Mouse (Mus musculus) regulatory T cell (primary cell): ENCODE measurements around the gene Gm27021.
"Not testable (repeated sequence)": the region's sequence is repeated elsewhere in the genome, so short reads cannot be mapped to it uniquely, and the experiment has no call there.

Experiments
- in situ Hi-C: fragments of 300-600 bp; cut with MboI, MseI; formaldehyde crosslinking; loops from one replicate; pipeline ENCODE4 v1.15.1; 2025; ENCODE audit warnings: high pct_unique_total_duplicates

Gene Gm27021

DNA sequence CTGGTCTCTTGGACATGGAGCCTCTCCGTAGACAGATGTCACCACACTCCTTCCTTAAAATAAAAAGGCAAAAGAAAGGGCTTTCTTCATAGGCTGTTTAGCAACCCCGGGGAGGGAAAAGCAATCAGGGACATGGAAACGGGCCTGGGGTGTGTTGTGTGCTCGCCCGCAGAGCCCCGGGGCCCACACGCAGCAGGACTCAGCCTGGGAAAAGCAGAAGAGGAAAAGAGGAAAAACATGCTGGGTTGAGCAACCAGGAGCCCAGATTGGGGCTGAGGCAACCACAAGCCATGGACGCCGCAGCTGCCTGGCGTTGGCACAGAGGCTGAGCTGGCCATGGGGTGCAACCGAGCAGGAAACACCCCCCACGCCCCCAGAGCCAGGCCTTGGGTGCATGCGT, 18.2 kb upstream of the Gm27021 start:
- in situ Hi-C loops = no loop called here

DNA sequence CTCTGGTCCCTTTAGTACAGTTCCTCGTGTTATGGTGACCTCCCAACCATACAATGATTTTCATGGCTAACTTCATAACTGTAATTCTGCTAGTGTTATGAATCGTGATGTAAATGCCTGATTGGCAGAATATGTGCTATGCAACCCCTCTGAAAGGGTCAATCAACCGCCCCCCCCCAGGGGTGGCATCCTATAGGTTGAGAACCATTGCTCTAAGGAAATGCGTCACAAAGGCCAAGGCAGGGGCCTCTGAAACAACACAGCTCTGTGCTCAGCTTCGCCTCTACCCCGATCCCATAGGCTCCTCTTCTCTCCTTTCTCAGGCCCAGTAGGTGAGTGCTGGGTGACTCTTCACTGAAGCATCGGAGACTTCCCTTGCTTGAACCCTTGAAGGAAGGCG, 17.7 kb upstream of the Gm27021 start:
- in situ Hi-C loops = no loop called here

DNA sequence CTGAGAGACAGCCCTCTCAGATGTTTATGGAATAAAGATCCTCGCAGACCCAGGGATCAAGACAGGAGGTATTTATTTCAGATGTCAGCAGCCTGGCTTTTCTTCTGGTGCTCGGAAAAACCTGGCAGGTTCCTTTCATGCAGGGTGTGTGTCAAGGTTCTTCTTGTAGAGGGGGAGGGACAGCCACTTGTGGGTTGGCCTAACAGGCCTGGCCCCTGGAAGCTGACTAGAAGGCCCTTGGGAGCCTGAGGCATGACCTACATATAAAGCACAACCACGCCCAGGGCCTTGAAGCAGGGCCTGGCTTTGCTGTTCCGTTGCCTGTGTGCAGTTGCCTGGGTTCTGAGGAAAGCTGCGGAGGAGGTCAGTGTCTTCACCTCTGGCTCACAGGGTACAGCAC, 17.2 kb upstream of the Gm27021 start:
- in situ Hi-C loops = no loop called here

DNA sequence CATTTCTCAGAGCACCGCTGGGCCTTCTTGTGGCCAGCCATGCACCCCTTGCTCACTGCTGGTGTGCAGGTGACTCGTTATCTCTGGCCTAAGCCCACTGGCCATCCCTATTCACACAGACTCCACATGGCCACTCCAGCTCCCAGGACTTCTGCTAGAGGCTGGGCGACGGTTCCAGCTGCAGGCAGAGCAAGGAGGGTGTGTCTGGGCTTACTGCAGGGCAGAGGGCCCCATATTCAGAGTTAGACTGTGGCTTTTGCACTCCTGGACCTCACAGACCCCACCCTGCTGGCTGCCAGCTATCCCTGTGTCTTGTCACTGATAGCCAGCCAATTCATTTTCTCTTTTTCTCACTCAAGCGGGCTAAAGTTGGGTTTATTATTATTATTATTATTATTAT, 16.2 kb upstream of the Gm27021 start:
- in situ Hi-C loops = no loop called here

DNA sequence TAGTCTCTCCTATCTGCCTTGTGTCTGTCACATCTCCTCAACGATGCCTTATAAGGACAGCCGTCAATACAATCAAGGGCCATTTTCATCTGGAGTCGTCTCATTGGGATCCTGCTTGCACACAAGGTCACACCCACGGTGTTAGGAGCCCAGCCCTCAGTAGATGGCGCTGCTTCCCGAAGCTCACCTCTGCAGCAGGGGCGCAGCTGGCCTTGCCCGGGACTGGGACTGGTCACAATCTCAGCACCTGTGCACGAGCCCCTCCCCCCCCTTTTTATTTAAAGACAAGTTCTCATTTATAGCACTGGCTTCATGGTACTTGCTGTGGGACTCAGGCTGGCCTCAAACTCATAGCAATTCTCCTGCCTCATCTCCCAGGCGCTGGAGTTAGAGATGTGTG, 15.7 kb upstream of the Gm27021 start:
- in situ Hi-C loops = no loop called here

DNA sequence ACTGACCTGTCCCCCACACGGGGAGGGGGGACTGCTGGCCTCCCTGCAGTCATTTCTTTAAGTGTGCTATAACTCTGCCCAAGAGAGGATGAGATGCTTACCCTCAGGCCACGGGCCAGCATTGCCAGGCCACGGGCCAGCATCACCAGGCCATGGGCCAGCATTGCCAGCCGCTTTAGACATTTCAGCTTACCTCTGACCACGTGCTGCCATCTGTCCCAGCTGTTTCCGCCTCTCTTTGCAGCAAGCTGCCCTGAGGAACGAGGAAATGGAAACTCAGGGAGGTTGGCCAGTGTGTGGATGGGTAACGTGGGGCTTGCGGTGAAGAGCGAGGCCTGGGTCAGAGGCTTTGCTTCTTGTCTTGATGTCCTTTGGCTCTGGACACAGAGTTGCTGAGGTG, 13.2 kb upstream of the Gm27021 start:
- in situ Hi-C loops = no loop called here

DNA sequence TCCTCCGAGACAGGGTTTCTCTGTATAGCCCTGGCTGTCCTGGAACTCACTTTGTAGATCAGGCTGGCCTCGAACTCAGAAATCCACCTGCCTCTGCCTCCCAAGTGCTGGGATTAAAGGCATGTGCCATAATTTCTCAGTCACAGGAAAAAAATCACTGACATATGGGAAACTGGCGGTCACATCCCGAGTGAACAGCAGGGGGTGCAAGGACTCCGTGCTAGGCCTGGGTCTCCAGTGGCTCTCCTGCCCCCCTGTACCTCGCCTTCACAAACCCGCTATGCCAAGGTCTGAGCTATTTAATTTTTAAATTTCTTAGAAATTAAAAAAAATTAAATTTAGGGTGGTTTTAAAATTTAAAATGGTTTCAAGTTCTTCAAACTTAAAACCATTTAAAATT, 12.5 kb upstream of the Gm27021 start:
- in situ Hi-C loops = not testable (repeated sequence)

DNA sequence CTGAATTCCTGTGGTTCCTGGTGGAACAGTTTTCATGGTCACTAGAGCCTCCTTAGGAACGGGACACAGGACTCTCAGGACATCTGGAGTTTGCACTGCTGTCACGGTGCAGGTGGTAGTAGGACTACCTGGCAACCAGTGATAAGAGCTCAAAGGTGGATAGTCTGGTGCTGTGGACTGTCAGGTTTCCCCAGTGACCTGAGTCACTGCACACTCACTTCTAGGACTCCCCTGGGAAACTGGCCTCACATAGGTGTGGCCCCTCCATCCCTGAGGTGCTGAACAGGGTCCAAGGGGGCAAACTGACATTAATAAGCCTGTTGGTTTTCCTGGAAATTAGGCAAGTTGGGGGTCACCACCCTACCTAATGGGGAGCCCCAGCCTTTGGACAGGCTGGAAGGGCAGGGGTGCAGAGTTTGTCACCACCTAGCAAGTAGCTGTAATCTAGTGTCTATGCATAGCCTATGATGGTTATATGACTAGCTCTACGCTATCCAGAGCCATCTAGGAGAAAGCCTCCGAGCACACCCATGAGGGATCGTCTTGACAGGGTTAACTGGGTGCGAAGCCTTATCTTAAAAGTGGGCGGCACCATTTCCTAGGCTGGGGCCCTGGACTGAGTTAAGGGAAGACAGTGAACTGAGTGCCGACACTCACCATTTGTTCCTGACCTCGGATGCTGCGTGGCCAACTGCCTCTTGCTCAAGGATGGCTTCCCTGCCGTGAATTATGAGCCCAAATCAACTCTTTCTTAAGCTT, 11.9 kb upstream of the Gm27021 start:
- in situ Hi-C loops = no loop called here

DNA sequence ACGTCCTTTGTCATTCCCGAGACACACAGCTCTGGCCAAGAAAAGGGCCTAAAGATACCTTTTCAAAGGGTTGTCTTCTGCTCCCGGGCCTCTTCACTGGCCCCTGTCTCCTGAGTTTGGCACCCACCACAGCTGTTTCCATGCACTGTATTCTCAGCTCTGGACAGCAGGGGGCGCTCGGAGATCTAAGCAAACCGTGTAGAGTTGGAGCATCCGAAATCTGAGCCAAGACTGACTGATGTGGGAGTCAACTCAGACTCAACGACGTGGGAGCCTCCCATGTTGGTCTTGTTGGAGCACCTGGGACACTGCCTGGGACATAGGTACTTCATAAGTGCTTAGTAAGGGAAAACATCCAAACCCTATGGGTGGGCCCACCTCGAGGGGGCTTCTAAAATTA, 10.6 kb upstream of the Gm27021 start:
- in situ Hi-C loops = no loop called here

DNA sequence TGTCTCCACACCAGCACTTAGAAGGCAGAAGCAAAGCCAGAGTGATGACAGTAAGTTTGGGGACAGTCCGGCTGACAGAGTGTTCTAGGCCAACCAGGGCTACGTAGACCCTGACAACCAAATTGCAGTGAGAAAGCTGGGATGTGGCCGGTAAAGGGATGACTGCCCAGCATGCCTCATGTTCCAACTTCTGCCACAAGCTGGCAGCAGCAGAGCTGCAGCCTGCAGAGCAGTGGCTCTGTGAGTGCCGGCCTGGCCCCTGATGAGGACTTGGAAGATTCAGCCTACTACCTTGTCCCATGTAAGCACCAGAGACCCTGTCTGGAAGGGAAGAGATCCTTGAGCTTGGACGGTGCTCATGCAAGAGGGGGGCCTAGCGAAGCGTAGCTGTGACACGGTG, 7.8 kb upstream of the Gm27021 start:
- in situ Hi-C loops = no loop called here

DNA sequence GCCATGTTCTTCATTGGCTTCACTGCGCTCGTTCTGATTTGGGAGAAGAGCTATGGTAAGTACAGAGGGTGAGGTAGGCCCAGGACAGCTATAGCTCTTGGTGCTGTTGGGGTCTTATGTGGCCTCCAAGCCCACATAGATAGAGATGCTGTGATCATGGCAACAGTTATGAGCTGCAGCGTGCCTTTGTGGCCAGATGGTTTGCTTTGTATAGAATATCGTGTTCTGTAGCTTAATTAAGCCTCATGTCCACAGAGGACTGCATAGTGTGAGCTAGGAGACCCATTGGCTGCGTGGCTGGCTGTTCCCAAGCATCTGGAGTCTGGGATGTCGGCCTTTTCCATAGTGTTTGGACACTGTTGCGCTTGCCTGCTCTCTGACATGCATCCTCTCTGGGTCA, 5.4 kb upstream of the Gm27021 start:
- in situ Hi-C loops = no loop called here

DNA sequence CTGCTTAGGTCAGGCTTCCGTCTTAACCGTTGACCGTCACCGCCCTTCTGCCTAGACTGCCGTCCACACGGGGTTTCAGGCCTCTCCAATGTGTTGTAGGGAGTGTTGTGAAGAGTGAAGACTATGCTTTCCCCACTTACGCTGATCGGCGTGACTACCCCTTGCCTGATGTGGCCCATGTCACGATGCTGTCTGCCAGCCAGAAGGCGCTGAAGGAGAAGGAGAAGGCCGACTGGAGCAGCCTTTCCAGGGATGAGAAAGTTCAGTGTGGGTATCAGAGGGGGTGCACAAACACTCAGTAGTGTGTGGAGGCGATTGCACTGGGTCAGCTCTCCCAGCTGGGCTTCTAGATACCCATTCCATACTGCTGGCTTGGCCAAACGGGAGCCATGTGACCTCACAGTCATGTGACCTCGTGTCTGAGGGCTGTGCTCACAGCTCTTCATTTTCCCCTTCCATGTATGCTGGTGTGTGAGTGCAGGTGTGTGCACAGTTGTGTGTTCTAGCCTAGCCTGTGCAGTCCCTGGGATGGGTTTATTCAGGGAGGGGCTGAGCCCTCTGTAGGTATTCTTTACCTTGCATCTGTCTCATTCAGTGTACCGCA, 4.8 kb upstream of the Gm27021 start:
- in situ Hi-C loops = no loop called here

DNA sequence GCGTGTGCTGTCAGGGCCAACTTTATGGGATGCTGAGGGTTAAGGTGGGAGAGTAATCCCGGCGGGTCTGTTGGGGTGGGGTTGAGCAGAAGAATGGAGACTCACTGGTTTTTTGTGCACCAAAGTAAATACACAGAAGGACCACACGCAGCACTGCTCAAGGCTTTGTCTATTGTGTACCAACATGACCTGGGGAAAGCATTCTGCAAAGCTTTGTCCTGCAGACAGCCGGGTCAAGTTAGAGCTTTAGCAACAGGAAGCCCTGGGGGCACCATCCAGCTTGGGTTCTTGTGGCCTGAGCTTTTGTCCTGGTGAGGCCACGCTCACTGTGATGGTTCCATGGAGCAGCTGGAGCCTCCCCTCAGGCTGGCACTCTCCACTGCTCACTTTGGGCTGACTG, 3.9 kb upstream of the Gm27021 start:
- in situ Hi-C loops = no loop called here

DNA sequence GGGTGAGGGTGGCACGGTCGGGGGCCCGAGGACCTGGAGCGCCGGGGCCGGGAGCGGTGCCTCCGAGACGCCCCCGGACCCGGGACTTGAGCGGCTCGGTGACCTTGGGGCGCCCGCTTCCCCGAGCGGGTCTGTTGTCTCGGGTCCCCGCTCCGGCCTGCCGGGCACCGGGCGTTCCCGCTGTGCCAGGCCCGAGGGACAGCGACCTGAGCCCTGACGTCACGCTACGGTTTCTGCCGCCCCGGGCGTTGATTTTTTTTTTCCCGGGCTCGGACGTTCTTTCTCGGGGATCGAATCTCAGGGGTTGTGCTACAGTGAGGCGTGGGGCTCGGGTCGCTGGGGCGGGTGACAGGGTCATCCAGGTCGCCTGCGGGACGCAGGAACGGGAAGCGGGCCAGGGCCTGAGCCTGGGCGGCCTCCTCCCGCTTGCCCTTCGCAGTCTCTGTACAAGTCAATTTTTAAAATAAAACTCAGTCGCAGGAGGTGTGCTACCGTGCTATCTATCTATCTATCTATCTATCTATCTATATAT, 561 bp upstream of the Gm27021 start, which contains the start of gene Emc8:
Gene Emc8, minus strand, starts transcription at position 200 of the 532 bp plus-strand sequence.
- in situ Hi-C loops = no loop called here

DNA sequence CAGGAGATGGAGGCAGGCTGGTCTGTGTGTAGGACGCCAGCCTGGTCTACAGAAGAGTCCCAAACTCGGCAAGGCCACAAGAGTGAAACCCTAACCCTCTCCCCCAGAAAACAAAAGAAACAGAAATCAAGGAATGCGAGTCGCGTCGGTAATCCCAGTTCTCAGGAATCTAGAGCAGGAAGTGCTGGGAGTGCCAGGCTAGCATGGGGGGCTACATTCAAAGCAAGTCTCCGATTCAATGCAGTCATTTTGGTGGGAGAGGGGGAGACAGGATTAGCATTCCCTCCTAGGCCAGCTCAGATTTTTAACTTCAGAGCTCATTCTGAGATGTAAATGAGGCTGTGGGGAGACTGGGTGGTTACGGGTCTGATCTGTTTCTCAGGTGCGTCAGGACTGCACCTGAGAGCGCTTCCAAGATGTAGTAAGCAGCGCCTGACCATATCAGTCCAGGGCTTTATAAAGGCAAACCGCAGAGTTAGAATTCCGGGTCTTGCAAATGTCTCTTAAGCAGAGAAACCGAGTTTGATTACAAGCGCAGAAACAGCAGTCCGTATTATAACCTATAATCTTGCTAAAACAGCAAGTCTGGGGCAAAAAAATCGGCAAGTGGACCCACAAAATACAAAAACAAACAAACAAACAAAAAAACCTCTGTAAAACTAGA, 940 bp downstream of the Gm27021 start:
- in situ Hi-C loops = no loop called here

DNA sequence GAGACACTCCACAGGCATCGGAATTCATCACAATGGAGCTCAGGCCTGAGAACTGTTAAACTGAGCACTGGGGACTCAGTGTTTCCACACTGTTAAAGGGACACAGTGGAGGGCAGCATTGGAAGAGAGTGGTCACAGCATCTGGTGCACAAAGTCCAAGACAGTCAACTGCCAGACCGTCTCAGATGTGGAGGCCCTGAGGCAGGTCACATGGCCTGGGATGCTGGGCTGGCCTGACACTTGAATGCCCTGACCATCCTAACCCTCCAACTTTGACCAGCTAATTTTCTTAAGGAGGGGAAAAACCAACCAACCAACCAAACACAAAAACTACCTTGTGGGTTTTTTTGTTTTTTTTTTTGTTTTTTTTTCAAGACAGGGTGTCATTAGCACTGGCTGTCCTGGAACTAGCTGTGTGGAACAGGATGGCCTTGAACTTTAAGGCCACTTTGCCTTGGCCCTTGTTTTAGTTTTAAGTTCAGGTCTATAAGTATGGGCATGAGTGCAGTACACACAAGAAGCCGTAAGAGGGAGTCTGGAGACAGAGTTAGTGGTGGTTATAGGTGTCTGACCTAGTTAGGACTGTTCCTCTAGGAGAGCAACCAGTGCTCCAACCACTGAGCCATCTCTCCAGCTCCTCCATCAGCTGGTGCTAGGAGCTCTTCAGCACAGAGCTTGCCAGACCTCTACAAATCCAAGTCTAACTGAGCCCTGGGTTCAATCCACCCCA, 2.0 kb downstream of the Gm27021 start:
- in situ Hi-C loops = no loop called here

DNA sequence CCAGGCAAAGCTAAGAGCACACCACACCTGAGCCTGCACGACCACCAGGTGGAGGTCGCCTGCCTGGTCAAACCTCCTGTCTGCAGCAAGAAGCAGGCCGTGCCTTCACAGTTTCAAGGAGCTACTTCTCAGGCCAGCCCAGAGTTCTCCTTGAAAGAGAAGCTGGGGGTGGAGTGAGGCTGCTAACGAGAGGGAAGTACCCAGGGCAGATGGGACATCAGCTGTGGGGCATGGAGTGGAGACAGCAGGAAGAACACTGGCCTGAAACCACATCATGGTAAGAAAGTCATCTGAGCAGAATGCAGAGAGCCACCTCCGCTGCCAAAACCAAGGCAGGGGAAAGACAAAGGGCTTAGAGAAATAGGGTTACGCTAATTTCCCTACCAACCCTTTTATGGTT, 3.3 kb downstream of the Gm27021 start:
- in situ Hi-C loops = no loop called here

DNA sequence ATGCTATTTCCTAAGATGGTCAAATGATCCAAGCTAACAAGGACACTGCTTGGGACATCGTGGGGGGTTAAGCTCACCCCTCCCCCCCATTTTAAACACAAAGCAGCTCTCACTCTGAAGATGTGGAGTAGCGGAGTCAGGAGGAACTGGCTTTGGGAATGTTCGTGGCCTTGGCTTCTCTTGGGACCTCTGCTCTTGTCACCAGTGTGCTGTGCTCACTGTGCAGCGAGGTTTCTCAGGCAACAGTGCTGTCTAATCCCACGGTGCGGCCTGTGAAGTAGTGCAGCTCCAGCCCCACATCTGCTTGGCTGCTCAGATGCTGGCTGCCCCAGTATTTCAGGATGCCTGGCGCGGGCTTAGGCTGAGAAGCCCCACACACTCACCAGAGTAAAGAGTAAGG, 10.5 kb downstream of the Gm27021 start:
- in situ Hi-C loops = no loop called here

DNA sequence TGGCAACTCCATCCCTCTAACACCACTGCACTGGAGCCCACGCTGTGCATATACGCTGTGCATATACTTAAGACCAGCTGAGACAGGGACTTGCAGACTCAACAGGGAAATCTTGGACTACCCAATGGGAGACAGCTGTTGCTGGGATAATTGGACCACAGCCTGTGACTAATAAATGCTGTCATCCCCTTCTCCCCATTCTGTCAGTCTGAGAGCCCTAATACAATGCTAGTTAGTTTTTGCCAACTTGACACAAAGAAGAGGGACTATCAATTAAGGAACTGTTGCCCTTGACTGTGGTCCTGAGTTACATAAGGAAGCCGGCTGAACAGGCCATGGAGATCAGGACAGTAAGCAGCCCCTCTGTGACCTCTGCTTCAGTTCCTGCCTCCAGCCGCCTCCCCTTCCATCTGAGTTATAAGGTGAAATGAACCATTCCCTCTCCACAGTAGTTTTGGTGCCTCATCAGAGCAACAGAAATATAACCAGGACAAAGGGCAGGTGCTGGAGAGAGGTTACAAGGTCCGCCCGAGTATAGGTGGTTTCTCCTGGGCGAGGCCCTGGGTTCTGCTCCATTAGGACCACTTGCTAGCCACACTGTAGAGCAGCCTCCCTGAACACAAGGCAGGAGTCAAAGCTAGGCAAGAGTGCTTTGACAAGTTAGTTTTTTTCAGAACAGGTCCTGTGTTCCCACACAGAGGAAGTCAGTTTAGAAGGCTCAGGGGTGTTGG, 11.4 kb downstream of the Gm27021 start:
- in situ Hi-C loops = no loop called here

DNA sequence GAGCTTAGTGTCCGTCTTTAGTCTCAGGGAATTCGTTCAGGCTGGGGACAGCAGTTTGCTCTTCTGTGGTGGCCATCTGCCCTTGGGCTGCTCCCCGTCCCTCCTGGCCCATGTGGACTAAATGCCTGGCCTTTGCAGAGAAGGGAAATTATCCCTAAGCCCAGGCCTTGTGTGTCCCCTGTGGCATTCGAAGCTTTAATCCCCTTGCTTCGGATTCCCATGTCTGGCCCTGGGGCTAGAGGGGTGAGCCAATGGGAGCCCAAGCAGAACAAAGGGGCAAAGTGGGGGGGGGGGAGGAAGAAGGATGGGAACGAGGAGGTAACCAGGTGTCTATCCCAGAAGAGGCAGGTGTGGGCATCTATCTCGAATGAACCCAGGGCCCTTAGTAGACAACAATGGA, 20.3 kb downstream of the Gm27021 start, which contains the start of gene 1190005I06Rik:
Gene 1190005I06Rik, minus strand, starts transcription at position 101 of the 400 bp plus-strand sequence.
- in situ Hi-C loops = loop anchor here (25.0 kb wide), 1 partner anchor 440 kb away; the partner anchor contains the start of gene Foxf1

DNA sequence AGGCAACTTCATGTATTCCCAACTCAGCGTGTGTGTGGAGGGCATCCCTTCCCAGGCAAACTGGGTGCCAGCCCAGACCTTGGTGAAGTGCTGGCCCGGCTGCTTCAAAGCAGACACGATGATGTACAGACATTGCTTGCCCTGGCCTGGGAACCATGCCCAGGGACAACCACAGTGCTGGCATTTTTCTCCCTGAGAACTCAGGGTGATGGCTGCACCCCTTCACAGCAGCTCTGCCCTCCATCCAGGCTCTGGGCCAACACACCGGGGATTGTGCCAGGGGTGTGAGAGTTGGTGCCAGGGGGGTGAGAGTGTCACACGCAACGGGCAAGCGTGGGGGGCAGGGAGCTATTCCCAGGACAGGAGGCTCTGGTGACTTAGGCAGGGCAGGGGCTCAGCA, 23.2 kb downstream of the Gm27021 start:
- in situ Hi-C loops = loop anchor here (25.0 kb wide), 1 partner anchor 443 kb away; the partner anchor contains the start of gene Foxf1
